Mouse (Mus musculus) induced T-regulatory cell, adult 2 months (primary cell): ENCODE measurements around the gene Dnajc10.

Experiments used
- DNase-seq: peaks from one replicate; pipeline ENCODE4 v3.0.0-alpha.2; 2012; ENCODE audit warnings: low read depth

Gene Dnajc10

GRCm38 (mm10) chr2:80340537-80340936 is 25.3 kb downstream of the Dnajc10 start:
- DNase-seq: no peak

GRCm38 (mm10) chr2:80354531-80354930 is 39.3 kb downstream of the Dnajc10 start:
- DNase-seq: no peak

GRCm38 (mm10) chr2:80356656-80357231 is 41.5 kb downstream of the Dnajc10 start:
- no peak for DNase-seq

- DNase-seq: no peak
Observed at GRCm38 (mm10) chr2:80371458-80371857, 56.2 kb downstream of the Dnajc10 start.

- peak; percentile 27 for DNase-seq
Observed at GRCm38 (mm10) chr2:80374892-80375291, 59.6 kb downstream of the Dnajc10 start.

GRCm38 (mm10) chr2:80379848-80380247 is 64.6 kb downstream of the Dnajc10 start:
- DNase-seq: no peak

- DNase-seq: no peak
Observed at GRCm38 (mm10) chr2:80384447-80384846, 69.2 kb downstream of the Dnajc10 start.

GRCm38 (mm10) chr2:80386255-80386654 is 71.0 kb downstream of the Dnajc10 start:
- DNase-seq: no peak

GRCm38 (mm10) chr2:80387668-80388067 is 72.4 kb downstream of the Dnajc10 start:
- no peak for DNase-seq

- DNase-seq: no peak
Observed at GRCm38 (mm10) chr2:80388341-80388740, 73.1 kb downstream of the Dnajc10 start.

GRCm38 (mm10) chr2:80396057-80396456 is 80.8 kb downstream of the Dnajc10 start:
- no peak for DNase-seq

GRCm38 (mm10) chr2:80396864-80397263 is 81.6 kb downstream of the Dnajc10 start:
- no peak for DNase-seq

- no peak for DNase-seq
Observed at GRCm38 (mm10) chr2:80398595-80399099, 83.4 kb downstream of the Dnajc10 start.
